Mouse (Mus musculus) MEL (cell line): ENCODE results near the gene Kif4.

Experiments
- CHD1 ChIP-seq: IDR thresholded peaks from 2 replicates; pipeline ENCODE4 v1.6.1; 2012; ENCODE audit warnings: low read depth, mild to moderate bottlenecking, inconsistent platforms, low read length, improper control_type of control experiment
- CHD2 ChIP-seq: IDR thresholded peaks from 2 replicates; pipeline ENCODE4 v1.6.1; 2011; ENCODE audit warnings: low read length, improper control_type of control experiment
- CTCF ChIP-seq, 3 experiments: IDR thresholded peaks in 2 of 3; conservative IDR thresholded peaks in 1 of 3; 2 replicates each; pipeline ENCODE4 v1.5.1; 2011 to 2012; ENCODE audit warnings: low read length in 3 of 3, low read depth in 2 of 3, mild to moderate bottlenecking in 2 of 3, improper control_type of control experiment in 1 of 3, inconsistent platforms in 1 of 3, mixed read lengths in 1 of 3, moderate library complexity in 1 of 3; ENCODE audit not compliant: control insufficient read depth in 1 of 3, insufficient read depth in 1 of 3, poor library complexity in 1 of 3, severe bottlenecking in 1 of 3
- MYC ChIP-seq: IDR thresholded peaks from 2 replicates; pipeline ENCODE4 v1.6.1; 2011; ENCODE audit warnings: low read depth, mild to moderate bottlenecking, low read length, improper control_type of control experiment, moderate library complexity
- NRF1 ChIP-seq: IDR thresholded peaks from 2 replicates; pipeline ENCODE4 v1.6.1; 2014; ENCODE audit warnings: low read depth, mild to moderate bottlenecking, inconsistent platforms, low read length, improper control_type of control experiment, moderate library complexity; ENCODE audit not compliant: poor library complexity, insufficient read depth, severe bottlenecking
- POLR2A ChIP-seq, 2 experiments: IDR thresholded peaks; 2 replicates each; pipeline ENCODE4 v1.6.1; 2011 to 2012; ENCODE audit warnings: low read length in 2 of 2, mild to moderate bottlenecking in 2 of 2, control low read depth in 1 of 2, improper control_type of control experiment in 1 of 2, low read depth in 1 of 2, moderate library complexity in 1 of 2; ENCODE audit not compliant: control insufficient read depth in 1 of 2, insufficient read depth in 1 of 2, poor library complexity in 1 of 2
- POLR2AphosphoS5 ChIP-seq: IDR thresholded peaks from 2 replicates; pipeline ENCODE4 v1.6.1; 2012; ENCODE audit warnings: low read depth, borderline replicate concordance, mild to moderate bottlenecking, inconsistent platforms, low read length, moderate library complexity, mixed read lengths
- SMC3 ChIP-seq: IDR thresholded peaks from 2 replicates; pipeline ENCODE4 v1.6.1; 2011; ENCODE audit warnings: low read depth, low read length, improper control_type of control experiment
- TCF12 ChIP-seq: IDR thresholded peaks from 2 replicates; pipeline ENCODE4 v1.6.1; 2014; ENCODE audit warnings: low read depth, mild to moderate bottlenecking, inconsistent platforms, low read length, improper control_type of control experiment, moderate library complexity
- USF1 ChIP-seq: IDR thresholded peaks from 2 replicates; pipeline ENCODE4 v1.6.1; 2014; ENCODE audit warnings: low read depth, mild to moderate bottlenecking, inconsistent platforms, low read length, improper control_type of control experiment, moderate library complexity
- ZC3H11A ChIP-seq: IDR thresholded peaks from 2 replicates; pipeline ENCODE4 v1.6.1; 2012; ENCODE audit warnings: low read depth, mild to moderate bottlenecking, inconsistent platforms, low read length, improper control_type of control experiment

DNA sequence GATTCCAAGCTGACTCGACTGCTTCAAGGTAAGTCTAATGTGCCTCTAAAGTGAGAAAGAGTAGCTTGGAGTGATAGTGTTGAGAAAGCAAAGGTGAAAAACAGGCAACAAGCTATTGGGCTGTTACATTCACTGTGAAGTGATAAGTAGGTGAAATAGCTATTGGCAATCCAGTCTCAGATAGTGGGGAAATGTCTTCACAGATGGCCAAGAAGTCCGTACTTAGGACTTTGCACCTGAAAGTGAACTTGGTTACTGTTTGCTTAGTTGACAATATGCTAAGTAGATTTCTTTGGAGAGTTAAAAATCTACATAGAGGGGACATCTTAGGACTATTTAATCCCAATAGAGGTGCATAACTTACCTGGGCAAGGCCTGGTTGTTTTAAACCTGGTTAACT, 39.3 kb downstream of the Kif4 start:
- TF ChIP-seq CTCF (IDR thresholded peaks at IDR 0.05 in 2 of 3, conservative IDR thresholded peaks at IDR 0.05 in 1 of 3; ENCODE audit: control insufficient read depth in 1 of 3, insufficient read depth in 1 of 3, low read depth in 2 of 3, low read length in 3 of 3, poor library complexity in 1 of 3, severe bottlenecking in 1 of 3) (no peak), NRF1 (no peak), USF1 (no peak), MYC (no peak), TCF12 (no peak), ZC3H11A (no peak), SMC3 (no peak), CHD1 (no peak), POLR2AphosphoS5 (no peak), CHD2 (no peak), POLR2A (IDR thresholded peaks at IDR 0.05; ENCODE audit: control insufficient read depth in 1 of 2, insufficient read depth in 1 of 2, low read depth in 1 of 2, low read length in 2 of 2, poor library complexity in 1 of 2) (no peak)
